26 mouse cellular contexts compared by ENCODE assay signal in genomic region chr5:23982081-23982480, GRCm38 (mm10). TPM values are rescaled to one million over a fixed set of nuclear protein-coding genes. Genes with fewer than 3 reads are reported as not detected.
DNase-seq lines count a peak whose midpoint lies in the region; ATAC-seq lines count a peak whose summit lies in the region.
"Had no signal": no experiment of that assay in that cellular context is flagged by ENCODE, and none has a peak within 500 bp of the region (broad histone marks: within the 10 kb centered on the region; RNA-seq: fewer than 3 reads in every experiment).

No protein-coding gene starts in this region.

- no peaks in the 10 kb centered on the region for H3K9me3 ChIP-seq in kidney, embryonic 15.5 days (replicated peaks)
- H3K9me3 ChIP-seq: embryonic facial prominence, embryonic 12.5 days; heart, embryonic 15.5 days; limb, embryonic 13.5 days; midbrain, embryonic 10.5 days had no signal

- no peak overlapping the region for H3K4me3 ChIP-seq in kidney, embryonic 15.5 days (replicated peaks)
- H3K4me3 ChIP-seq: embryonic facial prominence, embryonic 12.5 days; erythroblast, embryonic 14.5 days; heart, adult 2 months; heart, embryonic 15.5 days; left cerebral cortex, adult 2 months; limb, embryonic 13.5 days; midbrain, embryonic 10.5 days had no signal

- no peaks in the 10 kb centered on the region for H3K27me3 ChIP-seq in kidney, embryonic 15.5 days
- H3K27me3 ChIP-seq: embryonic facial prominence, embryonic 12.5 days; heart, embryonic 15.5 days; limb, embryonic 13.5 days had no signal

- H3K36me3 ChIP-seq in kidney, embryonic 15.5 days = peaks cover 22% of the 10 kb centered on the region

- intact Hi-C loops in heart, postnatal 25 days (cut with DNase I) = no loop called here

- no peak overlapping the region for H3K4me2 ChIP-seq in kidney, embryonic 15.5 days
- H3K4me2 ChIP-seq: embryonic facial prominence, embryonic 12.5 days; heart, embryonic 15.5 days; limb, embryonic 13.5 days had no signal

- 78% methylated on average over 1 of the region's 1 CpGs for WGBS in kidney, embryonic 15.5 days

- no peaks in the 10 kb centered on the region for H3K4me1 ChIP-seq in kidney, embryonic 15.5 days
- H3K4me1 ChIP-seq: embryonic facial prominence, embryonic 12.5 days; heart, embryonic 15.5 days; limb, embryonic 13.5 days; midbrain, embryonic 10.5 days had no signal

- DNase-seq in heart, adult 11 months = peak; percentile 91
- DNase-seq in heart, postnatal 25 days (ENCODE audit: low spot score) = no peak
- peak; percentile 24 for DNase-seq in Muller cell, postnatal 12 days (ENCODE audit: inconsistent ontology term)
- DNase-seq in adrenal gland, adult 2 months = peak; percentile 77
- peak; percentile 69 for DNase-seq in lung, postnatal 10 days
- no peak for DNase-seq in cerebellum, adult 18-20 months
- no peak for DNase-seq in embryo, embryonic 9.5 days (ENCODE audit: extremely low spot score)
- DNase-seq: B cell, adult 2 months; cerebellum, adult 9-11 months; kidney, postnatal 4 days; layer of hippocampus, adult 9-11 months; right cerebral cortex, adult 18-20 months; thymus, adult 2 months had no signal

- ATAC-seq in kidney, embryonic 15.5 days (replicated peaks; ENCODE audit: low FRiP score) = no peak
- ATAC-seq: forebrain, embryonic 14.5 days; hindbrain, embryonic 16.5 days; intestine, embryonic 16.5 days had no signal

- H3K9ac ChIP-seq in kidney, embryonic 15.5 days = no peak overlapping the region
- H3K9ac ChIP-seq: embryonic facial prominence, embryonic 12.5 days; heart, embryonic 15.5 days; limb, embryonic 13.5 days; liver, embryonic 14.5 days had no signal

- no peak overlapping the region for H3K27ac ChIP-seq in kidney, embryonic 15.5 days
- H3K27ac ChIP-seq: embryonic facial prominence, embryonic 12.5 days; heart, adult 2 months; heart, embryonic 15.5 days; left cerebral cortex, adult 2 months; limb, embryonic 13.5 days; liver, embryonic 14.5 days; macrophage; midbrain, embryonic 10.5 days had no signal

RNA-seq across cellular contexts. Expression of gene Fam126a, which starts 48.4 kb away (rescaled TPM):
- 10 to 100 TPM; 35.8 to 42.9 TPM for total RNA-seq in heart, postnatal 25 days (2021)
- 100 to 1,000 TPM in 1 of 2 experiments, 10 to 100 TPM in 1; 50.1 to 133 TPM for total RNA-seq in adrenal gland, adult 2 months (2021)
- polyA plus RNA-seq in adrenal gland, adult 2 months (2012; rRNA removed) = 9.2 and 14.5 TPM in 2 replicates
- 23.2 and 24.4 TPM in 2 replicates for polyA plus RNA-seq in kidney, embryonic 15.5 days (2015; fragmentation: Nextera tagmentation; extraction: Ambion mirVana)

Comparison
In these comparisons a context has a peak if more than half of its experiments do, and no peak if none do; other contexts are left out.
1. DNase-seq: peak in heart, adult 11 months (single experiment), Muller cell, postnatal 12 days (single experiment), adrenal gland, adult 2 months (single experiment) and lung, postnatal 10 days (single experiment); none in heart, postnatal 25 days (single experiment), cerebellum, adult 18-20 months (0 of 2) and embryo, embryonic 9.5 days (single experiment).